In the genomic region with DNA sequence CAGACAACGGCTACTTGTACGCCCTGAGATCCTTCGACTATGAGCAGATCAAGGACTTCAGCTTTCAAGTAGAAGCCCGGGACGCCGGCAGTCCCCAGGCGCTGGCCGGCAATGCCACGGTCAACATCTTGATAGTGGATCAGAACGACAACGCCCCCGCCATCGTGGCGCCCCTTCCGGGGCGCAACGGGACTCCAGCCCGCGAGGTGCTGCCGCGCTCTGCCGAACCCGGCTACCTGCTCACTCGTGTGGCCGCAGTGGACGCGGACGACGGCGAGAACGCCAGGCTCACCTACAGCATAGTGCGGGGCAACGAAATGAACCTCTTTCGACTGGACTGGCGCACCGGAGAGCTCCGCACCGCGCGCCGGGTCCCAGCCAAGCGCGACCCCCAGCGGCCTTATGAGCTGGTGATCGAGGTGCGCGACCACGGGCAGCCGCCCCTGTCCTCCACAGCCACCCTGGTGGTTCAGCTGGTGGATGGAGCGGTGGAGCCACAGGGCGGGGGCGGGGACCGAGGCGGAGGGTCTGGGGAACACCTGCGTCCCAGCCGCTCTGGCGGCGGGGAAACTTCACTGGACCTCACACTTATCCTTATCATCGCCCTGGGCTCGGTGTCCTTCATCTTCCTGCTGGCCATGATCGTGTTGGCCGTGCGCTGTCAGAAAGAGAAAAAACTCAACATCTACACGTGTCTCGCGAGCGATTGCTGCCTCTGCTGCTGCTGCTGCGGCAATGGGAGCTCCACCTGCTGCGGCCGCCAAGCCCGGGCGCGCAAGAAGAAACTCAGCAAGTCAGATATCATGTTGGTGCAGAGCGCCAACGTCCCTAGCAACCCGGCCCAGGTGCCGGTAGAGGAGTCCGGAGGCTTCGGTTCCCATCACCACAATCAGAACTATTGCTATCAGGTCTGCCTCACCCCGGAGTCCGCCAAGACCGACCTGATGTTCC, we compare ENCODE assay signal across 8 mouse cellular contexts. TPM values are rescaled to one million over a fixed set of nuclear protein-coding genes. Genes with fewer than 3 reads are reported as not detected.
DNase-seq lines count a peak whose midpoint lies in the region; ATAC-seq and TF ChIP-seq lines count a peak whose summit lies in the region.

No protein-coding gene starts in this region.

- no peaks in the 10 kb centered on the region for H3K27me3 ChIP-seq in forebrain, embryonic 14.5 days (replicated peaks; ENCODE audit: control insufficient read depth, insufficient read depth, low read length)

- peak overlapping the region; percentile 89 for H3K4me2 ChIP-seq in forebrain, embryonic 14.5 days (ENCODE audit: low read length)

- peak overlapping the region; percentile 88 for H3K27ac ChIP-seq in layer of hippocampus, adult 2 months
- H3K27ac ChIP-seq in forebrain, embryonic 14.5 days (ENCODE audit: low read depth, low read length): peak overlapping the region; percentile 52; the same call in 1 of the 2 replicates

- WGBS in forebrain, embryonic 14.5 days: under 1% methylated on average over 78 of the region's 82 CpGs

- no peak for ATAC-seq in forebrain, embryonic 14.5 days

- TF ChIP-seq CTCF in layer of hippocampus, adult 2 months (conservative IDR thresholded peaks at IDR 0.05): peak; percentile 63

- no peaks in the 10 kb centered on the region for H3K9me3 ChIP-seq in forebrain, embryonic 14.5 days (replicated peaks; ENCODE audit: control insufficient read depth, low read length)

- H3K4me3 ChIP-seq in layer of hippocampus, adult 2 months: peak overlapping the region; percentile 70
- H3K4me3 ChIP-seq in forebrain, embryonic 14.5 days (ENCODE audit: low read depth, low read length): peak overlapping the region; percentile 68

- H3K4me1 ChIP-seq in forebrain, embryonic 14.5 days (ENCODE audit: control insufficient read depth, insufficient read depth, low read length): peaks cover 10% of the 10 kb centered on the region

- peak overlapping the region; percentile 77 for H3K9ac ChIP-seq in forebrain, embryonic 14.5 days (ENCODE audit: low read length)

- no peaks in the 10 kb centered on the region for H3K36me3 ChIP-seq in forebrain, embryonic 14.5 days (ENCODE audit: control insufficient read depth, insufficient read depth, low read length)

- peak in 1 of 2 experiments; percentile 29 for DNase-seq in layer of hippocampus, adult 2 months (ENCODE audit: low spot score in 2 of 2)
- no peak for DNase-seq in layer of hippocampus, adult 11-12 months (ENCODE audit: low spot score)
- peak; percentile 41 for DNase-seq in cerebellum, postnatal 25 days
- peak; percentile 56 for DNase-seq in forebrain, embryonic 14.5 days (ENCODE audit: low spot score)
- DNase-seq in left cerebral cortex, adult 8-10 months (ENCODE audit: low spot score in 2 of 2): peak; percentile 31 to 52
- peak; percentile 63 for DNase-seq in neural tube, embryonic 10.5 days (ENCODE audit: extremely low spot score, low spot score)
- no peak for DNase-seq in B cell, adult 2 months
- no peak for DNase-seq in MN1 (ENCODE audit: low spot score)

RNA-seq across cellular contexts. Expression of a gene that starts 2.9 kb away (rescaled TPM):
- 10 to 100 TPM; 91.9 to 92.5 TPM for total RNA-seq in layer of hippocampus, adult 2 months (2021)
- polyA plus RNA-seq in forebrain, embryonic 14.5 days (2014; fragmentation: Nextera tagmentation; extraction: Ambion mirVana): 12.7 and 16.1 TPM in 2 replicates
- total RNA-seq in left cerebral cortex, adult 8-10 months (2022): 100 to 1,000 TPM; 180 to 208 (median 195) TPM

Comparison
In these comparisons a context has a peak if more than half of its experiments do, and no peak if none do; other contexts are left out.
1. DNase-seq: peak in cerebellum, postnatal 25 days (2 of 2), forebrain, embryonic 14.5 days (single experiment), left cerebral cortex, adult 8-10 months (2 of 2) and neural tube, embryonic 10.5 days (single experiment); none in layer of hippocampus, adult 11-12 months (single experiment), B cell, adult 2 months (0 of 2) and MN1 (single experiment).